Mouse (Mus musculus): ENCODE data around the gene Glra1.

DNA sequence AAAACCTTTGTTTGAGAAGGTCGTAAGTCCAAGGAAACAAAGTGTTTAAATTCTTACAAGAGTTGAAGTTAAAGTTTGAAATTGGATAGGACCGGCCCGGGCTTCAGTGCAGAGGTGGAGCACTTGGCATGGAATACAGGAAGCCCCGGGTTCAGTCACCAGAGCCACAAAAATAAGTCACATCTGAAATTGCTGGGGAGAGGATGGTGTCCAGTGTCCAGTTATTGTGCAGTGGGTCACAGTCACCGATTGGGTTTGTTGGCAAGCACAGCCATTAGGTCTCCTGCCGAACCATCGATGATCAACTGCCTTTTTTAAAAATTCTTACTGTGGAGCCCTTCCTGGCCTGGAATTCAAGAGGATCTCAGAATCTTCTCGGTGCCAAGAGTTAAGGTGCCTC lies 137.2 kb downstream of the Glra1 start:
- TF ChIP-seq POLR2A (IDR thresholded peaks at IDR 0.05; ENCODE audit: insufficient read depth, low read length) (no peak), CTCF (IDR thresholded peaks at IDR 0.05; ENCODE audit: low read depth, low read length) (no peak), EP300 (IDR thresholded peaks at IDR 0.05; ENCODE audit: insufficient read depth, low read depth, low read length) (no peak)

All from ES-Bruce4 (cell line).